Mouse (Mus musculus) spleen, adult 2 months (tissue): ENCODE results near the gene Gm6657. TPM values are rescaled to one million over a fixed set of nuclear protein-coding genes. Genes with fewer than 3 reads are reported as not detected.

ENCODE experiments used
- DNase-seq, 2 experiments: peaks; one replicate each; pipeline versions ENCODE4 v3.0.0 to v3.0.0-alpha.2; 2012 to 2021; ENCODE audit warnings: low spot score in 2 of 2, low read depth in 1 of 2
- H3K27ac ChIP-seq: fragments of 200-500 bp; 2 replicates; pipeline ENCODE4 v1.5.1; 2012; ENCODE audit warnings: low read length, inconsistent platforms; ENCODE audit not compliant: insufficient read depth
- H3K27me3 ChIP-seq: fragments of 200-500 bp; 2 replicates; pipeline ENCODE4 v1.6.1; 2012; ENCODE audit warnings: mild to moderate bottlenecking, moderate library complexity, low read length, inconsistent platforms; ENCODE audit not compliant: control insufficient read depth, insufficient read depth
- H3K36me3 ChIP-seq: fragments of 200-500 bp; 2 replicates; pipeline ENCODE4 v1.6.1; 2012; ENCODE audit warnings: mild to moderate bottlenecking, low read length, inconsistent platforms; ENCODE audit not compliant: control insufficient read depth, insufficient read depth
- H3K4me1 ChIP-seq: fragments of 200-500 bp; 2 replicates; pipeline ENCODE4 v1.6.1; 2011; ENCODE audit warnings: inconsistent platforms; ENCODE audit not compliant: control insufficient read depth, insufficient read depth, insufficient read length
- H3K4me3 ChIP-seq: fragments of 200-500 bp; 2 replicates; pipeline ENCODE4 v1.5.1; 2011; ENCODE audit warnings: mild to moderate bottlenecking, inconsistent platforms; ENCODE audit not compliant: insufficient read depth, insufficient read length; ENCODE audit errors: extremely low read depth
- CTCF ChIP-seq: fragments of 200-500 bp; IDR thresholded peaks from 2 replicates; pipeline ENCODE4 v1.5.1; 2011; ENCODE audit warnings: mild to moderate bottlenecking, inconsistent platforms; ENCODE audit not compliant: insufficient read depth, insufficient read length, insufficient replicate concordance; ENCODE audit errors: extremely low read depth
- POLR2A ChIP-seq: fragments of 200-500 bp; IDR thresholded peaks from 2 replicates; pipeline ENCODE4 v1.6.1; 2011; ENCODE audit warnings: low read depth, low read length, inconsistent platforms
- WGBS: fragments of 180-500 bp; shearing (Covaris S2); methylation state at CpG from one replicate; pipeline ENCODE4 v1.1.7; 2018; 5-methylcytosine and 5-hydroxymethylcytosine counted together
- polyA plus RNA-seq: library from polyadenylated mRNA; depleted of rRNA; stranded (reverse); fragments of >200 nt; gene quantifications from 2 replicates; pipeline ENCODE4 v1.2.3, GENCODE M21; 2012; rRNA removed

Gm6657 gene
- not detected in 2 replicates for polyA plus RNA-seq

- H3K27me3 ChIP-seq, result no peaks in the 10 kb centered on the region
- DNase-seq, result no peak
- no peak for TF ChIP-seq CTCF
- TF ChIP-seq POLR2A, result no peak
- no peak within 1 kb of the TSS for H3K27ac ChIP-seq
- H3K4me3 ChIP-seq, result no peak within 1 kb of the TSS
- H3K36me3 ChIP-seq, result no peaks in the 10 kb centered on the region
- H3K4me1 ChIP-seq, result no peaks in the 10 kb centered on the region
Measured at GRCm38 (mm10) chr12:78193942-78194341, at the start of gene Gm6657. TSS of gene Gm6657 (plus strand) at chr12:78194242.

GRCm38 (mm10) chr12:78153308-78154002 lies 40.6 kb upstream of the Gm6657 start:
- no peaks in the 10 kb centered on the region; the same call in 1 of the 2 replicates for H3K27me3 ChIP-seq
- TF ChIP-seq CTCF (no peak), POLR2A (no peak)
- no peaks in the 10 kb centered on the region for H3K36me3 ChIP-seq
- H3K4me1 ChIP-seq, result no peaks in the 10 kb centered on the region
- H3K27ac ChIP-seq, result no peak overlapping the region
- no peak for DNase-seq
- 63% methylated on average over 7 of the region's 7 CpGs for WGBS
- H3K4me3 ChIP-seq, result no peak overlapping the region

GRCm38 (mm10) chr12:78170178-78170577 lies 23.9 kb upstream of the Gm6657 start:
- Histone ChIP-seq H3K4me1 (no peaks in the 10 kb centered on the region), H3K4me3 (no peak overlapping the region), H3K36me3 (no peaks in the 10 kb centered on the region), H3K27ac (no peak overlapping the region), H3K27me3 (no peaks in the 10 kb centered on the region; the same call in 1 of the 2 replicates)
- no peak for TF ChIP-seq CTCF
- DNase-seq, result no peak

GRCm38 (mm10) chr12:78173945-78174344 lies 20.1 kb upstream of the Gm6657 start:
- Histone ChIP-seq H3K27me3 (no peaks in the 10 kb centered on the region), H3K4me3 (no peak overlapping the region), H3K4me1 (no peaks in the 10 kb centered on the region), H3K36me3 (no peaks in the 10 kb centered on the region), H3K27ac (no peak overlapping the region)
- no peak for DNase-seq
- WGBS, result 84% methylated on average over 3 of the region's 3 CpGs
- TF ChIP-seq CTCF, result no peak
- no peak for TF ChIP-seq POLR2A

- Histone ChIP-seq H3K27me3 (no peaks in the 10 kb centered on the region), H3K27ac (no peak overlapping the region), H3K4me3 (no peak overlapping the region), H3K4me1 (no peaks in the 10 kb centered on the region), H3K36me3 (no peaks in the 10 kb centered on the region)
- DNase-seq, result no peak
- WGBS, result 89% methylated on average over 4 of the region's 4 CpGs
- TF ChIP-seq POLR2A, result no peak
- no peak for TF ChIP-seq CTCF
Measured at GRCm38 (mm10) chr12:78174671-78175070, 19.4 kb upstream of the Gm6657 start.

GRCm38 (mm10) chr12:78181452-78181851 lies 12.6 kb upstream of the Gm6657 start:
- Histone ChIP-seq H3K36me3 (no peaks in the 10 kb centered on the region), H3K27ac (no peak overlapping the region), H3K27me3 (no peaks in the 10 kb centered on the region), H3K4me3 (no peak overlapping the region), H3K4me1 (no peaks in the 10 kb centered on the region)
- WGBS, result 76% methylated on average over 2 of the region's 2 CpGs
- no peak for DNase-seq
- no peak for TF ChIP-seq CTCF
- TF ChIP-seq POLR2A, result no peak

- H3K4me1 ChIP-seq, result no peaks in the 10 kb centered on the region
- 35% methylated on average over 2 of the region's 2 CpGs for WGBS
- no peaks in the 10 kb centered on the region for H3K27me3 ChIP-seq
- H3K4me3 ChIP-seq, result no peak overlapping the region
- TF ChIP-seq CTCF, result no peak
- no peak for TF ChIP-seq POLR2A
- no peak overlapping the region for H3K27ac ChIP-seq
- no peaks in the 10 kb centered on the region for H3K36me3 ChIP-seq
- DNase-seq, result no peak
Measured at GRCm38 (mm10) chr12:78195368-78195767, 1.3 kb downstream of the Gm6657 start.

- TF ChIP-seq CTCF (no peak), POLR2A (no peak)
- no peak overlapping the region for H3K4me3 ChIP-seq
- H3K27me3 ChIP-seq, result no peaks in the 10 kb centered on the region
- H3K36me3 ChIP-seq, result no peaks in the 10 kb centered on the region
- no peak overlapping the region for H3K27ac ChIP-seq
- H3K4me1 ChIP-seq, result no peaks in the 10 kb centered on the region
- no peak for DNase-seq
- WGBS, result 88% methylated on average over 5 of the region's 5 CpGs
Measured at GRCm38 (mm10) chr12:78203646-78204045, 9.6 kb downstream of the Gm6657 start.
